Mouse (Mus musculus): Measurements from ENCODE around the gene Immp2l. TPM values are rescaled to one million over a fixed set of nuclear protein-coding genes. Genes with fewer than 3 reads are reported as not detected.

Immp2l gene
- polyA plus RNA-seq, 1 experiment from 2014 or later: 6.9 TPM

- Histone ChIP-seq H3K9me3 (ENCODE audit: control insufficient read depth, low read length) (no peaks in the 10 kb centered on the region), H3K4me1 (replicated peaks; ENCODE audit: control insufficient read depth, insufficient read depth, low read length) (peaks cover 16% of the 10 kb centered on the region), H3K27ac (ENCODE audit: low read length) (0 out of 2 replicates have a peak overlapping the region, but pooled peaks have one; percentile 3), H3K36me3 (ENCODE audit: control insufficient read depth, insufficient read depth) (no peaks in the 10 kb centered on the region), H3K9ac (replicated peaks; ENCODE audit: low read depth, low read length) (no peak overlapping the region), H3K4me3 (replicated peaks; ENCODE audit: low read length) (no peak overlapping the region), H3K27me3 (replicated peaks; ENCODE audit: control insufficient read depth, insufficient read depth, low read length) (no peaks in the 10 kb centered on the region), H3K4me2 (ENCODE audit: low read length) (no peak overlapping the region)
- peak; percentile 95 for ATAC-seq
- WGBS: 5% methylated on average over 3 of the region's 3 CpGs
Observed at GRCm38 (mm10) chr12:41727221-41727620, 703.3 kb downstream of the Immp2l start.

- no peaks in the 10 kb centered on the region for H3K36me3 ChIP-seq (ENCODE audit: control insufficient read depth, insufficient read depth)
- 36% methylated on average over 1 of the region's 1 CpGs for WGBS
- H3K9ac ChIP-seq (replicated peaks; ENCODE audit: low read depth, low read length): no peak overlapping the region
- H3K27me3 ChIP-seq (replicated peaks; ENCODE audit: control insufficient read depth, insufficient read depth, low read length): no peaks in the 10 kb centered on the region
- peaks cover 16% of the 10 kb centered on the region for H3K4me1 ChIP-seq (replicated peaks; ENCODE audit: control insufficient read depth, insufficient read depth, low read length)
- no peaks in the 10 kb centered on the region for H3K9me3 ChIP-seq (ENCODE audit: control insufficient read depth, low read length)
- 0 out of 2 replicates have a peak, but pooled peaks have one; percentile 17 for ATAC-seq
- H3K4me2 ChIP-seq (ENCODE audit: low read length): no peak overlapping the region
- H3K27ac ChIP-seq (ENCODE audit: low read length): no peak overlapping the region; the same call in 1 of the 2 replicates
- no peak overlapping the region for H3K4me3 ChIP-seq (replicated peaks; ENCODE audit: low read length)
Observed at GRCm38 (mm10) chr12:41727764-41728338, 704.0 kb downstream of the Immp2l start.

- no peak overlapping the region for H3K27ac ChIP-seq (ENCODE audit: low read length)
- no peak for ATAC-seq
- no peaks in the 10 kb centered on the region for H3K36me3 ChIP-seq (ENCODE audit: control insufficient read depth, insufficient read depth)
- no peaks in the 10 kb centered on the region for H3K9me3 ChIP-seq (ENCODE audit: control insufficient read depth, low read length)
- no peak overlapping the region for H3K4me3 ChIP-seq (replicated peaks; ENCODE audit: low read length)
- 93% methylated on average over 1 of the region's 1 CpGs for WGBS
- no peak overlapping the region for H3K4me2 ChIP-seq (ENCODE audit: low read length)
- H3K4me1 ChIP-seq (replicated peaks; ENCODE audit: control insufficient read depth, insufficient read depth, low read length): peaks cover 16% of the 10 kb centered on the region
- no peaks in the 10 kb centered on the region for H3K27me3 ChIP-seq (replicated peaks; ENCODE audit: control insufficient read depth, insufficient read depth, low read length)
- no peak overlapping the region for H3K9ac ChIP-seq (replicated peaks; ENCODE audit: low read depth, low read length)
Observed at GRCm38 (mm10) chr12:41728467-41728866, 704.6 kb downstream of the Immp2l start.

GRCm38 (mm10) chr12:41729780-41730179 lies 705.9 kb downstream of the Immp2l start:
- ATAC-seq: no peak
- Histone ChIP-seq H3K27me3 (replicated peaks; ENCODE audit: control insufficient read depth, insufficient read depth, low read length) (no peaks in the 10 kb centered on the region), H3K9ac (replicated peaks; ENCODE audit: low read depth, low read length) (no peak overlapping the region), H3K4me3 (replicated peaks; ENCODE audit: low read length) (no peak overlapping the region), H3K4me2 (ENCODE audit: low read length) (no peak overlapping the region), H3K9me3 (ENCODE audit: control insufficient read depth, low read length) (no peaks in the 10 kb centered on the region), H3K27ac (ENCODE audit: low read length) (no peak overlapping the region), H3K36me3 (ENCODE audit: control insufficient read depth, insufficient read depth) (no peaks in the 10 kb centered on the region), H3K4me1 (replicated peaks; ENCODE audit: control insufficient read depth, insufficient read depth, low read length) (peaks cover 19% of the 10 kb centered on the region)
- WGBS: 100% methylated on average over 1 of the region's 1 CpGs

GRCm38 (mm10) chr12:41733168-41733567 lies 709.3 kb downstream of the Immp2l start:
- Histone ChIP-seq H3K4me1 (replicated peaks; ENCODE audit: control insufficient read depth, insufficient read depth, low read length) (peaks cover 4% of the 10 kb centered on the region; the same call in 1 of the 2 replicates), H3K27me3 (replicated peaks; ENCODE audit: control insufficient read depth, insufficient read depth, low read length) (no peaks in the 10 kb centered on the region), H3K9me3 (ENCODE audit: control insufficient read depth, low read length) (no peaks in the 10 kb centered on the region), H3K36me3 (ENCODE audit: control insufficient read depth, insufficient read depth) (no peaks in the 10 kb centered on the region), H3K27ac (ENCODE audit: low read length) (no peak overlapping the region), H3K4me3 (replicated peaks; ENCODE audit: low read length) (no peak overlapping the region), H3K9ac (replicated peaks; ENCODE audit: low read depth, low read length) (no peak overlapping the region), H3K4me2 (ENCODE audit: low read length) (no peak overlapping the region)
- ATAC-seq: peak; percentile 65

- H3K27me3 ChIP-seq (replicated peaks; ENCODE audit: control insufficient read depth, insufficient read depth, low read length): no peaks in the 10 kb centered on the region
- H3K4me1 ChIP-seq (replicated peaks; ENCODE audit: control insufficient read depth, insufficient read depth, low read length): no peaks in the 10 kb centered on the region
- H3K9ac ChIP-seq (replicated peaks; ENCODE audit: low read depth, low read length): no peak overlapping the region
- no peaks in the 10 kb centered on the region for H3K9me3 ChIP-seq (ENCODE audit: control insufficient read depth, low read length)
- no peak for ATAC-seq
- no peak overlapping the region for H3K4me2 ChIP-seq (ENCODE audit: low read length)
- H3K27ac ChIP-seq (ENCODE audit: low read length): no peak overlapping the region
- H3K4me3 ChIP-seq (replicated peaks; ENCODE audit: low read length): no peak overlapping the region
- 65% methylated on average over 3 of the region's 3 CpGs for WGBS
- no peaks in the 10 kb centered on the region for H3K36me3 ChIP-seq (ENCODE audit: control insufficient read depth, insufficient read depth)
Observed at GRCm38 (mm10) chr12:41742887-41743286, 719.0 kb downstream of the Immp2l start.

GRCm38 (mm10) chr12:41763396-41763795 lies 739.5 kb downstream of the Immp2l start:
- H3K9me3 ChIP-seq (ENCODE audit: control insufficient read depth, low read length): no peaks in the 10 kb centered on the region
- 55% methylated on average over 3 of the region's 3 CpGs for WGBS
- ATAC-seq: no peak
- H3K4me2 ChIP-seq (ENCODE audit: low read length): no peak overlapping the region
- no peak overlapping the region for H3K4me3 ChIP-seq (replicated peaks; ENCODE audit: low read length)
- H3K27ac ChIP-seq (ENCODE audit: low read length): no peak overlapping the region
- H3K27me3 ChIP-seq (replicated peaks; ENCODE audit: control insufficient read depth, insufficient read depth, low read length): no peaks in the 10 kb centered on the region
- H3K9ac ChIP-seq (replicated peaks; ENCODE audit: low read depth, low read length): no peak overlapping the region
- no peaks in the 10 kb centered on the region for H3K36me3 ChIP-seq (ENCODE audit: control insufficient read depth, insufficient read depth)
- no peaks in the 10 kb centered on the region; the same call in 1 of the 2 replicates for H3K4me1 ChIP-seq (replicated peaks; ENCODE audit: control insufficient read depth, insufficient read depth, low read length)

- Histone ChIP-seq H3K27ac (ENCODE audit: low read length) (no peak overlapping the region), H3K27me3 (replicated peaks; ENCODE audit: control insufficient read depth, insufficient read depth, low read length) (no peaks in the 10 kb centered on the region), H3K4me3 (replicated peaks; ENCODE audit: low read length) (no peak overlapping the region), H3K36me3 (ENCODE audit: control insufficient read depth, insufficient read depth) (no peaks in the 10 kb centered on the region), H3K9me3 (ENCODE audit: control insufficient read depth, low read length) (no peaks in the 10 kb centered on the region), H3K9ac (replicated peaks; ENCODE audit: low read depth, low read length) (no peak overlapping the region), H3K4me2 (ENCODE audit: low read length) (no peak overlapping the region), H3K4me1 (replicated peaks; ENCODE audit: control insufficient read depth, insufficient read depth, low read length) (no peaks in the 10 kb centered on the region)
- ATAC-seq: no peak
- WGBS: 62% methylated on average over 3 of the region's 3 CpGs
Observed at GRCm38 (mm10) chr12:41773961-41774360, 750.1 kb downstream of the Immp2l start.

- Histone ChIP-seq H3K4me3 (replicated peaks; ENCODE audit: low read length) (no peak overlapping the region), H3K36me3 (ENCODE audit: control insufficient read depth, insufficient read depth) (no peaks in the 10 kb centered on the region), H3K9me3 (ENCODE audit: control insufficient read depth, low read length) (no peaks in the 10 kb centered on the region), H3K9ac (replicated peaks; ENCODE audit: low read depth, low read length) (no peak overlapping the region), H3K27me3 (replicated peaks; ENCODE audit: control insufficient read depth, insufficient read depth, low read length) (no peaks in the 10 kb centered on the region), H3K4me2 (ENCODE audit: low read length) (no peak overlapping the region), H3K27ac (ENCODE audit: low read length) (peak overlapping the region; percentile 55; the same call in 1 of the 2 replicates), H3K4me1 (replicated peaks; ENCODE audit: control insufficient read depth, insufficient read depth, low read length) (no peaks in the 10 kb centered on the region)
- 68% methylated on average over 5 of the region's 5 CpGs for WGBS
- ATAC-seq: peak; percentile 83
Observed at GRCm38 (mm10) chr12:41774623-41775323, 750.9 kb downstream of the Immp2l start.
